Comparison of ENCODE assay signal across 8 mouse cellular contexts in the genomic region with DNA sequence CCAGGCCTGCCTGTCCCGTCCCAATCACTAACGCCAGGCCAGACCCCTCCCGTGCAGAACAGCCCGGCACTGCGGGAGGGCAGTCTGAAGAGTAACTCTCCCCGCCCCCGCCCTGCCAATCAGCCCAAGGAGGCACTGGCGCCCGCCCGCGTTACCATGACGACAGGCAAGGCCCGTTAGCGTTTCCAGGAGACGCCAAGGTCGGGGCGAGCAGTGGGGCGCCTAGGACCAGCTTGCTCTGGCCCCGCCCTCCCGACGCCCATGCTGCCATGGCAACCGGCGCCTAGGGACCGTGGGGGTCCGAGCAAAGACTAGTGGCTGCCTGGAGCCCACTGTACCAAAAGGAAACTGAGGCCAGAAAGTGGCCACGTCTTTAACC. TPM values are rescaled to one million over a fixed set of nuclear protein-coding genes. Genes with fewer than 3 reads are reported as not detected.
A peak's percentile ranks its signal among the peaks of the same experiment; 100 is the strongest.
DNase-seq lines count a peak whose midpoint lies in the region; ATAC-seq lines count a peak whose summit lies in the region.

No protein-coding gene starts in this region.

- H3K4me3 ChIP-seq in forebrain, embryonic 14.5 days (ENCODE audit: low read depth, low read length): 0 out of 2 replicates have a peak overlapping the region, but pooled peaks have one; percentile 8
- H3K4me3 ChIP-seq in hindbrain, embryonic 12.5 days: peak overlapping the region; percentile 15

- H3K4me2 ChIP-seq in forebrain, embryonic 14.5 days (ENCODE audit: low read length): peak overlapping the region; percentile 47
- peak overlapping the region; percentile 54 for H3K4me2 ChIP-seq in hindbrain, embryonic 12.5 days (replicated peaks)

- H3K9ac ChIP-seq in forebrain, embryonic 14.5 days (ENCODE audit: low read length): no peak overlapping the region
- H3K9ac ChIP-seq in hindbrain, embryonic 12.5 days: peak overlapping the region; percentile 27; the same call in 1 of the 2 replicates

- WGBS in forebrain, embryonic 14.5 days: under 1% methylated on average over 25 of the region's 26 CpGs
- WGBS in hindbrain, embryonic 12.5 days: 2% methylated on average over 26 of the region's 26 CpGs

- ATAC-seq in activated CD4-positive, CD25-positive, alpha-beta regulatory T cell, adult 4 months: peak; percentile 87
- peak; percentile 70 for ATAC-seq in forebrain, embryonic 14.5 days
- peak; percentile 65 for ATAC-seq in hindbrain, embryonic 12.5 days (ENCODE audit: low FRiP score)

- DNase-seq in cerebellum, adult 18-20 months: peak; percentile 79
- DNase-seq in forebrain, embryonic 14.5 days (ENCODE audit: low spot score): peak; percentile 96
- peak; percentile 80 to 87 for DNase-seq in layer of hippocampus, postnatal 10 days (ENCODE audit: low spot score in 2 of 2)
- peak; percentile 91 for DNase-seq in lung, postnatal 10 days
- peak; percentile 97 for DNase-seq in retina, embryonic 14.5 days (ENCODE audit: low spot score)
- peak; percentile 83 for DNase-seq in thymus, postnatal 4 days

- peaks cover 32% of the 10 kb centered on the region for H3K4me1 ChIP-seq in forebrain, embryonic 14.5 days (ENCODE audit: control insufficient read depth, insufficient read depth, low read length)
- peaks cover 76% of the 10 kb centered on the region for H3K4me1 ChIP-seq in hindbrain, embryonic 12.5 days

- no peaks in the 10 kb centered on the region for H3K27me3 ChIP-seq in forebrain, embryonic 14.5 days (replicated peaks; ENCODE audit: control insufficient read depth, insufficient read depth, low read length)
- H3K27me3 ChIP-seq in hindbrain, embryonic 12.5 days: 0 out of 2 replicates have a peak, but pooled peaks cover 16% of the 10 kb centered on the region

- no peaks in the 10 kb centered on the region for H3K9me3 ChIP-seq in forebrain, embryonic 14.5 days (replicated peaks; ENCODE audit: control insufficient read depth, low read length)
- peaks cover 3% of the 10 kb centered on the region; the same call in 1 of the 2 replicates for H3K9me3 ChIP-seq in hindbrain, embryonic 12.5 days (replicated peaks)

- peak overlapping the region; percentile 85 for H3K27ac ChIP-seq in forebrain, embryonic 14.5 days (ENCODE audit: low read depth, low read length)
- H3K27ac ChIP-seq in hindbrain, embryonic 12.5 days: peak overlapping the region; percentile 96

- peaks cover 14% of the 10 kb centered on the region; the same call in 1 of the 2 replicates for H3K36me3 ChIP-seq in forebrain, embryonic 14.5 days (ENCODE audit: control insufficient read depth, insufficient read depth, low read length)
- peaks cover 25% of the 10 kb centered on the region for H3K36me3 ChIP-seq in hindbrain, embryonic 12.5 days

RNA-seq across cellular contexts. Expression of a gene that starts 7.1 kb away (rescaled TPM):
- polyA plus RNA-seq in activated CD4-positive, CD25-positive, alpha-beta regulatory T cell, adult 4 months (2017; shearing (Covaris generic)): 10 to 100 TPM; 19.3 to 44.6 TPM
- 59.0 and 75.1 TPM in 2 replicates for polyA plus RNA-seq in forebrain, embryonic 14.5 days (2014; fragmentation: Nextera tagmentation; extraction: Ambion mirVana)
- polyA plus RNA-seq in hindbrain, embryonic 12.5 days (2016; fragmentation: Nextera tagmentation; extraction: Ambion mirVana): 128 and 138 TPM in 2 replicates
- 10 to 100 TPM; 56.5 to 57.8 TPM for total RNA-seq in layer of hippocampus, postnatal 10 days (2021)

RNA-seq across cellular contexts. Expression of a gene that starts 7.4 kb away (rescaled TPM):
- polyA plus RNA-seq in activated CD4-positive, CD25-positive, alpha-beta regulatory T cell, adult 4 months (2017; shearing (Covaris generic)): 10 to 100 TPM; 15.8 to 17.7 TPM
- polyA plus RNA-seq in forebrain, embryonic 14.5 days (2014; fragmentation: Nextera tagmentation; extraction: Ambion mirVana): 135 and 147 TPM in 2 replicates
- polyA plus RNA-seq in hindbrain, embryonic 12.5 days (2016; fragmentation: Nextera tagmentation; extraction: Ambion mirVana): 141 and 143 TPM in 2 replicates
- total RNA-seq in layer of hippocampus, postnatal 10 days (2021): 100 to 1,000 TPM; 225 to 240 TPM

RNA-seq across cellular contexts. Expression of a gene that starts 14.7 kb away (rescaled TPM):
- 1 to 10 TPM in 1 of 2 experiments, under 1 TPM in 1; 0.54 to 1.0 TPM for polyA plus RNA-seq in activated CD4-positive, CD25-positive, alpha-beta regulatory T cell, adult 4 months (2017; shearing (Covaris generic))
- 0.89 and 1.9 TPM in 2 replicates for polyA plus RNA-seq in forebrain, embryonic 14.5 days (2014; fragmentation: Nextera tagmentation; extraction: Ambion mirVana)
- 0.79 and 1.1 TPM in 2 replicates for polyA plus RNA-seq in hindbrain, embryonic 12.5 days (2016; fragmentation: Nextera tagmentation; extraction: Ambion mirVana)
- total RNA-seq in layer of hippocampus, postnatal 10 days (2021): 1 to 10 TPM in 1 of 2 experiments, under 1 TPM in 1; 0.96 to 2.3 TPM

RNA-seq across cellular contexts. Expression of a gene that starts 31.0 kb away (rescaled TPM):
- polyA plus RNA-seq in activated CD4-positive, CD25-positive, alpha-beta regulatory T cell, adult 4 months (2017; shearing (Covaris generic)): not detected
- polyA plus RNA-seq in forebrain, embryonic 14.5 days (2014; fragmentation: Nextera tagmentation; extraction: Ambion mirVana): 0.16 and 0.20 TPM in 2 replicates
- polyA plus RNA-seq in hindbrain, embryonic 12.5 days (2016; fragmentation: Nextera tagmentation; extraction: Ambion mirVana): 0.15 and 0.17 TPM in 2 replicates
- not detected for total RNA-seq in layer of hippocampus, postnatal 10 days (2021)

RNA-seq across cellular contexts. Expression of a gene that starts 58.9 kb away (rescaled TPM):
- polyA plus RNA-seq in activated CD4-positive, CD25-positive, alpha-beta regulatory T cell, adult 4 months (2017; shearing (Covaris generic)): 1 to 10 TPM; 7.1 to 7.4 TPM
- 85.7 and 101 TPM in 2 replicates for polyA plus RNA-seq in forebrain, embryonic 14.5 days (2014; fragmentation: Nextera tagmentation; extraction: Ambion mirVana)
- polyA plus RNA-seq in hindbrain, embryonic 12.5 days (2016; fragmentation: Nextera tagmentation; extraction: Ambion mirVana): 101 and 125 TPM in 2 replicates
- 10 to 100 TPM; 25.8 to 31.9 TPM for total RNA-seq in layer of hippocampus, postnatal 10 days (2021)

Comparison
In these comparisons a context has a peak if more than half of its experiments do, and no peak if none do; other contexts are left out.
1. Peak in every context shown above with its lines: DNase-seq, ATAC-seq, H3K4me3 ChIP-seq and H3K27ac ChIP-seq.